Mouse (Mus musculus): ENCODE measurements at regions not wholly inside any gene's neighbourhood (a gene's known extent, or its start where the extent isn't known, plus 50 kb on each side); places are given as distances from the start of the nearest gene placed in this dataset.

DNA sequence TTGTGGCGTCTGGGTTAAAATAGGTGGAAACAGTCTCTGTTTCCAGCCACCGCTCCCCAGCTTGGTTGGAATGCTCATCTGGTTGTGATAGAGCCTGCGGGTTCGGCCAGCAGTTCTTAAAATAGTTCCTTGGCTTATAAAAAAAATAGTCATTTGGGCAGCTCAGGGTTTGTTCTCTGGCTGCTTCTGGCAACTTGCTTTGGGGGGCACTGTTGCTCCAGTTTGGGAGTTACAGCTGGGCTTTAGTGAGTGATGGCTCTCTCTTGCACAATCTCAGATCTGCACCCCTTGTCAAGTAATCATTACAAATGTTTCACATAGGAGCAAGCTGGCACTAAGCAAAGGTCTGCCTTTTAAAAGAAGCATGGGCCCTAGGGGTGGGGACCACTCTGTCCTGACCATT lies 268.0 kb downstream of the Etaa1 start:
- peak; percentile 37; the same call in 1 of the 2 replicates for TF ChIP-seq CTCF (IDR thresholded peaks at IDR 0.05; ENCODE audit: insufficient read depth, low read length)
- no peak for TF ChIP-seq POLR2A (IDR thresholded peaks at IDR 0.05; ENCODE audit: borderline replicate concordance, extremely low read depth, low read depth, low read length)

All from lung, adult 2 months (tissue).